Mouse (Mus musculus): ENCODE data around the gene Fam50b.

Fam50b gene

GRCm38 (mm10) chr13:34734686-34735085 is at the start of gene Fam50b:
Gene Fam50b, plus strand, starts transcription at chr13:34734850.
- no peak for DNase-seq

GRCm38 (mm10) chr13:34685008-34685765 is 49.5 kb upstream of the Fam50b start:
- peak in 1 of 2 experiments; percentile 32 for DNase-seq

- DNase-seq, result peak; percentile 62 to 64
Observed at GRCm38 (mm10) chr13:34691049-34691448, 43.6 kb upstream of the Fam50b start.

GRCm38 (mm10) chr13:34693111-34693510 is 41.5 kb upstream of the Fam50b start:
- no peak for DNase-seq

GRCm38 (mm10) chr13:34696734-34697332 is 37.8 kb upstream of the Fam50b start:
- no peak for DNase-seq

GRCm38 (mm10) chr13:34700091-34700490 is 34.6 kb upstream of the Fam50b start:
- peak; percentile 46 to 63 for DNase-seq

- no peak for DNase-seq
Observed at GRCm38 (mm10) chr13:34700630-34701029, 34.0 kb upstream of the Fam50b start.

GRCm38 (mm10) chr13:34703301-34703700 is 31.3 kb upstream of the Fam50b start:
- no peak for DNase-seq

- DNase-seq, result no peak
Observed at GRCm38 (mm10) chr13:34703795-34704194, 30.9 kb upstream of the Fam50b start.

- peak; percentile 42 to 59 for DNase-seq
Observed at GRCm38 (mm10) chr13:34704835-34705234, 29.8 kb upstream of the Fam50b start.

GRCm38 (mm10) chr13:34708955-34709354 is 25.7 kb upstream of the Fam50b start:
- DNase-seq, result no peak

GRCm38 (mm10) chr13:34709566-34709965 is 25.1 kb upstream of the Fam50b start:
- no peak for DNase-seq

GRCm38 (mm10) chr13:34711410-34711809 is 23.2 kb upstream of the Fam50b start:
- no peak for DNase-seq

- no peak for DNase-seq
Observed at GRCm38 (mm10) chr13:34712881-34713280, 21.8 kb upstream of the Fam50b start.

GRCm38 (mm10) chr13:34715437-34715838 is 19.2 kb upstream of the Fam50b start:
- DNase-seq, result no peak

- no peak for DNase-seq
Observed at GRCm38 (mm10) chr13:34724831-34725592, 9.6 kb upstream of the Fam50b start.

- DNase-seq, result no peak
Observed at GRCm38 (mm10) chr13:34725800-34726476, 8.7 kb upstream of the Fam50b start.

- no peak for DNase-seq
Observed at GRCm38 (mm10) chr13:34726477-34726805, 8.2 kb upstream of the Fam50b start.

GRCm38 (mm10) chr13:34727060-34727459 is 7.6 kb upstream of the Fam50b start:
- DNase-seq, result peak in 1 of 2 experiments; percentile 26

GRCm38 (mm10) chr13:34731551-34731950 is 3.1 kb upstream of the Fam50b start:
- DNase-seq, result no peak

GRCm38 (mm10) chr13:34733780-34734179 is 870 bp upstream of the Fam50b start:
- no peak for DNase-seq

GRCm38 (mm10) chr13:34737968-34738698 is 3.5 kb downstream of the Fam50b start:
- DNase-seq, result peak; percentile 25 to 34

GRCm38 (mm10) chr13:34738699-34738973 is 4.0 kb downstream of the Fam50b start:
- no peak for DNase-seq

Measured in B cell, adult 2 months (primary cell).